ENCODE assay signal across 20 mouse cellular contexts in the genomic region with DNA sequence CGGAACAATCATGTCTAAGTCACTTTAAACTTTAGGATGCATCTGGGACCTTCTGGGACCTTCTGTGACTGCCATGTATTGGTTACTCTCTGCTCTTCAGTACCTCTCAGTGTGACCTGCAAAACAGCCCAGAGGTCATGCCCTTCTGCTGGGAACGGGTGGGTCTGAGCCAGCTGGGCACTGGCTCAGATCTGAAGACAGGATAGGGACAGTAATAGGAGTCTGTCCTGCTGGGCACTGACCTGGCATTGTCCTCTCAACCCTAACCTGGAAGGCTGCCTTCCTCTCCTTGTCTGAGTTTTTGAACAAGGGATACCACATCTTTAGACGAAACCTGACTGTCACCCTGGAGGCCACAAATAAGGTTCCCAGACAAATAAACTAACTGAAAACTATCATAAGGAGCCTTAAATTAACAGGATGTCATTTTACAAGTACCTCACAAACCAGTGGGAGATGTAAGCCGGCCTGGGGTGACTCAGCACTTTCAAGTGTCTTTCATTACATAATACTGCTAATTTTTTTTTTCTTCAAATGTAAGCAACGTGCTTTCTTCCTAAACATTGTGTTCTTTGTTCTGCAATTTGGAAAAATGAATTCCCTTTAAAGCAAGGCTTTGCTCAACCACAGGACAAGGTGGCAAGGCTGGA.
A peak's percentile ranks its signal among the peaks of the same experiment; 100 is the strongest.
DNase-seq lines count a peak whose midpoint lies in the region.
"Had no signal": no experiment of that assay in that cellular context is flagged by ENCODE, and none has a peak within 500 bp of the region (broad histone marks: within the 10 kb centered on the region; RNA-seq: fewer than 3 reads in every experiment).

No protein-coding gene starts in this region.

- H3K27me3 ChIP-seq in midbrain, embryonic 10.5 days (ENCODE audit: low read depth, poor library complexity, severe bottlenecking) = no peaks in the 10 kb centered on the region
- H3K27me3 ChIP-seq: intestine, embryonic 15.5 days had no signal

- no peaks in the 10 kb centered on the region for H3K9me3 ChIP-seq in midbrain, embryonic 10.5 days (replicated peaks)
- H3K9me3 ChIP-seq: heart, embryonic 10.5 days; intestine, embryonic 15.5 days had no signal

- no peaks in the 10 kb centered on the region for H3K36me3 ChIP-seq in midbrain, embryonic 10.5 days
- H3K36me3 ChIP-seq: G1E; heart, embryonic 10.5 days; intestine, embryonic 15.5 days had no signal

- H3K27ac ChIP-seq in midbrain, embryonic 10.5 days (replicated peaks) = no peak overlapping the region
- H3K27ac ChIP-seq: heart, embryonic 10.5 days; hindbrain, embryonic 14.5 days; intestine, embryonic 15.5 days; stomach, postnatal 0 days had no signal

- H3K4me3 ChIP-seq in midbrain, embryonic 10.5 days = no peak overlapping the region
- H3K4me3 ChIP-seq: heart, embryonic 10.5 days; intestine, embryonic 15.5 days had no signal

- peaks cover 7% of the 10 kb centered on the region; the same call in 1 of the 2 replicates for H3K4me1 ChIP-seq in midbrain, embryonic 10.5 days
- H3K4me1 ChIP-seq: heart, embryonic 10.5 days; intestine, embryonic 15.5 days had no signal

- DNase-seq in kidney, adult 8-10 months = peak; percentile 2 to 19
- DNase-seq in kidney, postnatal 10 days = no peak
- DNase-seq in lung, postnatal 25 days (ENCODE audit: low spot score) = peak; percentile 40
- no peak for DNase-seq in lung, postnatal 10 days
- peak; percentile 16 for DNase-seq in adipocyte (ENCODE audit: low spot score)
- DNase-seq in kidney, postnatal 36 days = peak; percentile 24 to 49
- DNase-seq in midbrain, embryonic 10.5 days (ENCODE audit: low spot score) = no peak
- no peak for DNase-seq in embryo, embryonic 10.5 days (ENCODE audit: low spot score)
- DNase-seq: adrenal gland, postnatal 14 days; cerebellum, adult 8-10 months; gastrocnemius, postnatal 14 days; heart, postnatal 10 days; layer of hippocampus, adult 9-11 months; right cerebral cortex, postnatal 14 days; thymus, postnatal 14 days had no signal

- 78% methylated on average over 5 of the region's 5 CpGs for WGBS in midbrain, embryonic 10.5 days

Comparison
In these comparisons a context has a peak if more than half of its experiments do, and no peak if none do; other contexts are left out.
1. DNase-seq: peak in kidney, adult 8-10 months (2 of 2), lung, postnatal 25 days (single experiment), adipocyte (single experiment) and kidney, postnatal 36 days (2 of 2); none in kidney, postnatal 10 days (single experiment), lung, postnatal 10 days (single experiment), midbrain, embryonic 10.5 days (single experiment) and embryo, embryonic 10.5 days (single experiment).